Mouse (Mus musculus): ENCODE measurements around the gene Surf2.

DNA sequence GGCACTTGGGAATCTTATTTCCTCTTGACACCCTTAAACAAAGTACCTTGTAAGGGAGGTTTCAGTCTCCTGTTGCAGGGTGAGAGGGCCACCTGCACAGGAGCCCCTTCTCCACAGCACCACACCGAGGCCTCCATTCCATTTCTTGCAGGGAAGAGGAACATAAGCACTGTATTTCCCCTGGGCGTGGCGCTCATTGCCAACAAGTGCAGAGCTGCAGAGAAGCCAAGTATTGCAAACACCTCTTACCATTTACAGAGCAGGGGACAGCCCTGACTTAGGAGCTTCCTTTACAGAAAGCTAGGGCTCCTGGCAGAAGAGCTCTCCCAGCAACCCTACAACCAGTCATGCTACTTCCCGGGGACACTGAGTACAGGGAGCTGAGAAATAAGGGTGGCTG, 36.0 kb downstream of the Surf2 start:
- TF ChIP-seq CTCF (conservative IDR thresholded peaks at IDR 0.05; ENCODE audit: low read length) (no peak), NANOG (IDR thresholded peaks at IDR 0.05; ENCODE audit: borderline replicate concordance, low read length) (no peak)

All from E14TG2a.4 (cell line).